Mouse (Mus musculus): Measurements from ENCODE around the gene Stmn1.
A peak's percentile ranks its signal among the peaks of the same experiment; 100 is the strongest.

The Stmn1 gene

GRCm38 (mm10) chr4:134460277-134460676 lies 7.8 kb upstream of the Stmn1 start:
- no peak for DNase-seq

GRCm38 (mm10) chr4:134461252-134461651 lies 6.9 kb upstream of the Stmn1 start:
- no peak for DNase-seq

- no peak for DNase-seq
Measured at GRCm38 (mm10) chr4:134465789-134466188, 2.3 kb upstream of the Stmn1 start.

GRCm38 (mm10) chr4:134466381-134467262 lies 1.5 kb upstream of the Stmn1 start:
- no peak for DNase-seq

GRCm38 (mm10) chr4:134467435-134468214 lies 495 bp upstream of the Stmn1 start:
- no peak for DNase-seq

GRCm38 (mm10) chr4:134468578-134469266 lies 602 bp downstream of the Stmn1 start:
- peak; percentile 96 for DNase-seq

GRCm38 (mm10) chr4:134469341-134469796 lies 1.2 kb downstream of the Stmn1 start:
- DNase-seq: no peak

- no peak for DNase-seq
Measured at GRCm38 (mm10) chr4:134469985-134470384, 1.9 kb downstream of the Stmn1 start.

- DNase-seq: no peak
Measured at GRCm38 (mm10) chr4:134471469-134471868, 3.3 kb downstream of the Stmn1 start.

- DNase-seq: no peak
Measured at GRCm38 (mm10) chr4:134473764-134474163, 5.6 kb downstream of the Stmn1 start.

- DNase-seq: no peak
Measured at GRCm38 (mm10) chr4:134474240-134474639, 6.1 kb downstream of the Stmn1 start.

- no peak for DNase-seq
Measured at GRCm38 (mm10) chr4:134476899-134477298, 8.8 kb downstream of the Stmn1 start.

GRCm38 (mm10) chr4:134478031-134478430 lies 9.9 kb downstream of the Stmn1 start:
- DNase-seq: peak; percentile 98

GRCm38 (mm10) chr4:134479839-134480238 lies 11.7 kb downstream of the Stmn1 start:
- DNase-seq: no peak

- DNase-seq: peak; percentile 78
Measured at GRCm38 (mm10) chr4:134480864-134481263, 12.7 kb downstream of the Stmn1 start.

GRCm38 (mm10) chr4:134481270-134481669 lies 13.2 kb downstream of the Stmn1 start:
- no peak for DNase-seq

- no peak for DNase-seq
Measured at GRCm38 (mm10) chr4:134482442-134482841, 14.3 kb downstream of the Stmn1 start.

- no peak for DNase-seq
Measured at GRCm38 (mm10) chr4:134483078-134483688, 15.1 kb downstream of the Stmn1 start.

GRCm38 (mm10) chr4:134483696-134484095 lies 15.6 kb downstream of the Stmn1 start:
- no peak for DNase-seq

- no peak for DNase-seq
Measured at GRCm38 (mm10) chr4:134484231-134484630, 16.1 kb downstream of the Stmn1 start.

GRCm38 (mm10) chr4:134485151-134485900 lies 17.2 kb downstream of the Stmn1 start:
- no peak for DNase-seq

GRCm38 (mm10) chr4:134488211-134488610 lies 20.1 kb downstream of the Stmn1 start:
- no peak for DNase-seq
